Mouse (Mus musculus): Measurements from ENCODE around the gene Ndrg2. TPM values are rescaled to one million over a fixed set of nuclear protein-coding genes. Genes with fewer than 3 reads are reported as not detected.

Ndrg2 gene
- 11.3 TPM for polyA plus RNA-seq (2017; shearing (Covaris generic))

DNA sequence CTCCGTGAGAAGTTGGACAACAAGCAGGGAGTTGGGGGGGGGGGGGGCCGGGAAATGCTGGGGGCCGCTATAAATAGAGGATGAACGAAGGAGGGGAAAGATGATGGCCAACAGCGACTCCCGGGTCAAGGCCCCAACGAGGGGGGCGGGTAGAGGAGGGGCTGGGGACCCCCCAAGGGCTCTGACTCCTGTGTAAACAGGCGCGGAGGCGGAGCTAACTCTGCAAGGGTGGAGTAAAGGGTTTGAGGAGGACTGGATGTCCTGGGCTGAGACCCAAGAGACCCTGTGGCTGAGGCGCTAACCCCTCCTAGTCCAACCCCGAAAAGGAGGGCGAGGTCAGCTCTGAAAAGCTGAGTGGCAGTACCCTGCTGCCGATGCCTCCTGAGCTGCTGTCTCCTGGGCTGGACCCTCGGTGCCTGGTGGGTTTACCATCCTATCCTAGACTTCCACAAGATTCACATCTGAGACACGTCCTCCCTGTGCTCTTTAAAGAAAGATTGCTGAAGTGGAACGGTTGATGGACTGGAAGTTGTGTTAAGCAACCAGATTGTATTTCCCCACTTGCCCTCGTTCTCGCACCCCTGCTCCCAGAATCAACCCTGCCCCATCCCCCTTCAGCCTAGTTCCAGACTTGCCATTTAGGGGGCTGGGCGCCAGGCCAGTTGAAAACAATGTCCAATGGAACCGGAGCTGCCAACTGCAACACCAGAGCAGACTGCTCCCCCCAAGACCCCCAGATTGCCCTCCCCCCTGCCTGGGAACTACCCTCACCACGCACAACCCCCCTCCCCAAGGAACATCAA lies at the start of gene Ndrg2:
Gene Ndrg2, minus strand, starts transcription at position 199 of the 803 bp plus-strand sequence.

DNA sequence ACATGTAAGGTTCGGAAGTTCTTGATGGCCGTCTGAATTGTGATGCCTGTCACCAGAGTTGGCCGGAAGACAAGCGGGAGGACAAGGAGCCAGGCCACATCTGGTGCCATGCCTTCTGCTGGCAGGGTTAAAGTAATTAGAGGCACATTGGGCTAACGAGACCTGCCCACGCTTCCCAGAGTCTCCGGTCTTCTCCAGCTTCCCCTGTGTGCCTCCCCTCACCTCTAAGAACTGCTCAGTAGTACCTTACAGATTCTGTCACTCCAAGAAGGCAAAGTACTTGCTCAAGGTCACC lies 8.6 kb upstream of the Ndrg2 start, which contains the start of gene Rnase13:
Gene Rnase13, minus strand, starts transcription at position 203 of the 295 bp plus-strand sequence.

DNA sequence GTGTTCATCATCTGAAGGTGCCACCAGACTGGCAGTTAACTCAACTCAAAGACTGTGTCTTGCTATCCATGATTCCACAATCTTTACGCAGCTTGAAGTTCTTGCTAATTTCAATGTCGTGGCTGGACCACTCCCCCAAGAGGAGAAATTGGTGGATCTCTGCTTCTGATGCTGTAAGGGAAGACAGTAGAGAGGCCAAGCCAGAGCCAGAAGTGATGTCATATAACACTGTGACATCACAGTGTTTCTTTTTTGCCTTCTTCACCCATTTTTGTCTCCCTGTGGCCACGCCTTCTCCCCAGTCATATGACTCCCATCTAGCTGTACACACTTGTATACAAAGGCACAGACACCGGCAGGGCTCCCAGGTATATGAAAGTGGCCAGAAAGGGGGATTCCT lies 4.2 kb upstream of the Ndrg2 start, which contains the start of gene Tppp2:
Gene Tppp2, plus strand, starts transcription at position 301 of the 400 bp plus-strand sequence.

DNA sequence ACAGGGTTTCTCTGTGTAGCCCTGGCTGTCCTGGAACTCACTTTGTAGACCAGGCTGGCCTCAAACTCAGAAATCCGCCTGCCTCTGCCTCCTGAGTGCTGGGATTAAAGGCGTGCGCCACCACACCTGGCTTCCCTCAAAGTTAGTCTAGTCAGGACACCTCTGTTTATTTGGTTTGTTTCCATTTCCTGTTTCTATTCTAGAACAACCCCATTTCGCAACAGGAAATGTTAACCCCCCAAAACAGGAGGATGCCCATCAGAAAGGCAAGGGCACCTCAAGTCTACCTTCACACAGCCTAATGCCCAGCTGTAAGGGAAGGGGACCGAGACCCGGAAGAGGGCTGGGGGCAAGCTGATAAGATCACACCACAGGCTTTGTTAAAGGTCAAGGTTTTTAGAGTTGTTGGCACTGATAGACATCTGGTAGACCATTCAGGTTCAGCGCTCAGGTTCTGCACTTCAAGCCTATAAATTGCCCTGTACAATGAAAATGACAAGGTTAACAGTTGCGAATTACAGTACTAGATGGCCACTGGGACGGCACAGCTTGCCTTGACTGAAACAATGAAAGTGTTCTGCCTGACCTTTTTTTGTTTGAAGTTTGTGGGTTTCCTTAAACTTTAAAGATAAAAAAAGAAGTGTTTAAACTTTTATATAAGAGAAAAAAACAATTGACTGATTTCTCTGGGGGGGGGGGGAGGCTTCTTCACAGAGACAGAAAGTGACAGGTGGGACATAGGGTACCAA lies 21.6 kb downstream of the Ndrg2 start, which contains the start of gene Slc39a2:
Gene Slc39a2, plus strand, starts transcription at position 699 of the 749 bp plus-strand sequence.

DNA sequence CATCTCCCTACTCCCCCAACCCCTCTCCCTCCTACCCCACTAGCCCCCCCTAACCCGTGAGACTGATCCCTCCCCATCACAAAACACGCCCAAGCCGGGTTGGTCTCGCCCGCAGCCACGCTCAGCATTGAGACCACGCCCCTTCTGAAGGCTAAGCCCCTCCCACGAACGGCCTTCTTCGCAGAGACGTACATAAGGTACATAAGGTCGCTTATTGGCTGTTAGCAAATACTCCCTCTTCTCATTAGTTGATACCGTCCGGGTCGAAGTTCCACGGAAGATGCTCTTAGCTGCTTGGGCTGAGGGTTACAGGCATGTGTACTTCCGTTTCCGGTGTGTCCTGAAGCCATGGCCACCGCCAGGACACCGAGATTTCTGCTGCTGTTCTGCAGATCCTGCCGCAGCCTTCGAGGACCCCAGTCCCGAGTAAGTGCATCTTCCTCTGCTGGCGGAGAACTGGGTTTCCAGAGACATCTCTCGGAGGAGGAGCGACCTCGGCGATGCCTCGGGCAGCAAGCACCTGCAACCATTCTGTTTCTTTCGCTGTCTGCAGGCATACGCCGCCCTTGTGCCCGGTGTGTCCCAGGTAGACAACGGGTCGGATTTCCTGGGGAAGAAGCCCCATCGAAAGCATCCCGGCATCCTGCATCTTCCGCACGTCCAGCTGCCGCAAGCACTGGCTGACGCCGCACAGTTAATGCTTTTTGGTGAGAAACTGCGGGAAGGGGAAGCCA lies 29.2 kb downstream of the Ndrg2 start, which contains the start of gene Mettl17:
Gene Mettl17, plus strand, starts transcription at position 245 of the 734 bp plus-strand sequence.

Other genes starting within 250 kb of the Ndrg2 start
- gene Gm17079, start 218.7 kb downstream of the Ndrg2 start, polyA plus RNA-seq (2017; shearing (Covaris generic)): not detected
- not detected for gene Gm5800, start 197.0 kb downstream of the Ndrg2 start, polyA plus RNA-seq (2017; shearing (Covaris generic))
- gene Ang4, start 140.6 kb downstream of the Ndrg2 start, polyA plus RNA-seq (2017; shearing (Covaris generic)): not detected
- gene AY358078, start 114.1 kb downstream of the Ndrg2 start, polyA plus RNA-seq (2017; shearing (Covaris generic)): not detected
- 0.59 TPM for gene Ear6, start 60.5 kb downstream of the Ndrg2 start, polyA plus RNA-seq (2017; shearing (Covaris generic))
- 38.5 TPM for gene Mettl17, start 29.3 kb downstream of the Ndrg2 start, polyA plus RNA-seq (2017; shearing (Covaris generic))
- gene Slc39a2, start 21.3 kb downstream of the Ndrg2 start, polyA plus RNA-seq (2017; shearing (Covaris generic)): not detected
- not detected for gene Tppp2, start 4.3 kb upstream of the Ndrg2 start, polyA plus RNA-seq (2017; shearing (Covaris generic))
- not detected for gene Rnase13, start 8.6 kb upstream of the Ndrg2 start, polyA plus RNA-seq (2017; shearing (Covaris generic))
- gene Arhgef40, start 70.6 kb upstream of the Ndrg2 start, polyA plus RNA-seq (2017; shearing (Covaris generic)): 1.1 TPM
- not detected for gene Tmem253, start 101.5 kb upstream of the Ndrg2 start, polyA plus RNA-seq (2017; shearing (Covaris generic))
- gene Zfp219, start 106.6 kb upstream of the Ndrg2 start, polyA plus RNA-seq (2017; shearing (Covaris generic)): 13.6 TPM
- not detected for gene Olfr221, start 128.3 kb upstream of the Ndrg2 start, polyA plus RNA-seq (2017; shearing (Covaris generic))
- gene Hnrnpc, start 189.9 kb upstream of the Ndrg2 start, polyA plus RNA-seq (2017; shearing (Covaris generic)): 483 TPM
- gene Rpgrip1, start 196.5 kb upstream of the Ndrg2 start, polyA plus RNA-seq (2017; shearing (Covaris generic)): 7.9 TPM